9 mouse cellular contexts compared by ENCODE assay signal in genomic region chr19:10395174-10395573, GRCm38 (mm10). TPM values are rescaled to one million over a fixed set of nuclear protein-coding genes. Genes with fewer than 3 reads are reported as not detected.
DNase-seq lines count a peak whose midpoint lies in the region; ATAC-seq lines count a peak whose summit lies in the region.
"Had no signal": no experiment of that assay in that cellular context is flagged by ENCODE, and none has a peak within 500 bp of the region (broad histone marks: within the 10 kb centered on the region; RNA-seq: fewer than 3 reads in every experiment).

No protein-coding gene starts in this region.

- no peaks in the 10 kb centered on the region for H3K36me3 ChIP-seq in intestine, embryonic 15.5 days
- H3K36me3 ChIP-seq in intestine, embryonic 16.5 days (ENCODE audit: control insufficient read depth, insufficient read depth, low read length) = no peaks in the 10 kb centered on the region
- no peaks in the 10 kb centered on the region for H3K36me3 ChIP-seq in forebrain, embryonic 12.5 days (replicated peaks)
- H3K36me3 ChIP-seq in midbrain, embryonic 12.5 days = no peaks in the 10 kb centered on the region
- no peaks in the 10 kb centered on the region for H3K36me3 ChIP-seq in heart, embryonic 11.5 days (ENCODE audit: control insufficient read depth, insufficient read depth, low read length)
- H3K36me3 ChIP-seq: embryonic facial prominence, embryonic 15.5 days had no signal

- no peak overlapping the region for H3K9ac ChIP-seq in intestine, embryonic 15.5 days
- no peak overlapping the region for H3K9ac ChIP-seq in intestine, embryonic 16.5 days (ENCODE audit: low read depth, low read length)
- no peak overlapping the region for H3K9ac ChIP-seq in forebrain, embryonic 12.5 days
- no peak overlapping the region for H3K9ac ChIP-seq in midbrain, embryonic 12.5 days (replicated peaks)
- H3K9ac ChIP-seq in heart, embryonic 11.5 days (ENCODE audit: low read depth, low read length) = no peak overlapping the region
- H3K9ac ChIP-seq: embryonic facial prominence, embryonic 15.5 days had no signal

- H3K27me3 ChIP-seq in intestine, embryonic 15.5 days (replicated peaks) = peaks cover 9% of the 10 kb centered on the region
- peaks cover 9% of the 10 kb centered on the region for H3K27me3 ChIP-seq in intestine, embryonic 16.5 days (replicated peaks; ENCODE audit: control insufficient read depth, insufficient read depth, low read length)
- peaks cover 21% of the 10 kb centered on the region for H3K27me3 ChIP-seq in forebrain, embryonic 12.5 days
- peaks cover 13% of the 10 kb centered on the region for H3K27me3 ChIP-seq in midbrain, embryonic 12.5 days
- H3K27me3 ChIP-seq in heart, embryonic 11.5 days (ENCODE audit: control insufficient read depth, insufficient read depth, low read length) = peaks cover 28% of the 10 kb centered on the region

- peaks cover 1% of the 10 kb centered on the region; the same call in 1 of the 2 replicates for H3K4me1 ChIP-seq in intestine, embryonic 15.5 days (replicated peaks)
- H3K4me1 ChIP-seq in intestine, embryonic 16.5 days (ENCODE audit: control insufficient read depth, insufficient read depth, low read length) = no peaks in the 10 kb centered on the region; the same call in 1 of the 2 replicates
- peaks cover 48% of the 10 kb centered on the region for H3K4me1 ChIP-seq in forebrain, embryonic 12.5 days
- peaks cover 44% of the 10 kb centered on the region for H3K4me1 ChIP-seq in midbrain, embryonic 12.5 days
- peaks cover 8% of the 10 kb centered on the region; the same call in 1 of the 2 replicates for H3K4me1 ChIP-seq in heart, embryonic 11.5 days (ENCODE audit: control insufficient read depth, insufficient read depth, low read length)

- no peak overlapping the region for H3K4me2 ChIP-seq in intestine, embryonic 15.5 days (replicated peaks)
- H3K4me2 ChIP-seq in intestine, embryonic 16.5 days (ENCODE audit: low read depth, low read length) = no peak overlapping the region
- no peak overlapping the region for H3K4me2 ChIP-seq in forebrain, embryonic 12.5 days
- no peak overlapping the region for H3K4me2 ChIP-seq in midbrain, embryonic 12.5 days (replicated peaks)
- no peak overlapping the region for H3K4me2 ChIP-seq in heart, embryonic 11.5 days
- H3K4me2 ChIP-seq: embryonic facial prominence, embryonic 15.5 days had no signal

- no peak overlapping the region for H3K27ac ChIP-seq in intestine, embryonic 15.5 days
- H3K27ac ChIP-seq in intestine, embryonic 16.5 days (ENCODE audit: low read length) = no peak overlapping the region
- peak overlapping the region; percentile 86 for H3K27ac ChIP-seq in forebrain, embryonic 12.5 days
- peak overlapping the region; percentile 72 for H3K27ac ChIP-seq in midbrain, embryonic 12.5 days (replicated peaks)
- H3K27ac ChIP-seq in heart, embryonic 11.5 days (ENCODE audit: low read depth, low read length) = no peak overlapping the region
- H3K27ac ChIP-seq: embryonic facial prominence, embryonic 15.5 days had no signal

- H3K4me3 ChIP-seq in intestine, embryonic 15.5 days (replicated peaks) = no peak overlapping the region
- H3K4me3 ChIP-seq in intestine, embryonic 16.5 days (ENCODE audit: low read length) = no peak overlapping the region
- H3K4me3 ChIP-seq in forebrain, embryonic 12.5 days (replicated peaks) = no peak overlapping the region
- H3K4me3 ChIP-seq in midbrain, embryonic 12.5 days = no peak overlapping the region
- H3K4me3 ChIP-seq in heart, embryonic 11.5 days (ENCODE audit: low read depth, low read length) = no peak overlapping the region
- H3K4me3 ChIP-seq: embryonic facial prominence, embryonic 15.5 days had no signal

- WGBS in intestine, embryonic 15.5 days = 41% methylated on average over 8 of the region's 8 CpGs
- 30% methylated on average over 8 of the region's 8 CpGs for WGBS in intestine, embryonic 16.5 days
- 14% methylated on average over 8 of the region's 8 CpGs for WGBS in forebrain, embryonic 12.5 days
- WGBS in midbrain, embryonic 12.5 days = 11% methylated on average over 8 of the region's 8 CpGs
- whole genome bisulfite sequencing in heart, embryonic 11.5 days (ENCODE audit: insufficient replicate concordance) = 32% methylated on average over 8 of the region's 8 CpGs

- ATAC-seq in intestine, embryonic 15.5 days = peak; percentile 54; the same call in 1 of the 2 replicates
- ATAC-seq in intestine, embryonic 16.5 days = no peak
- ATAC-seq in forebrain, embryonic 12.5 days (ENCODE audit: low FRiP score) = peak; percentile 75
- ATAC-seq in midbrain, embryonic 12.5 days (ENCODE audit: low FRiP score, low read depth) = peak; percentile 80
- no peak for ATAC-seq in heart, embryonic 11.5 days (replicated peaks; ENCODE audit: insufficient number of reproducible peaks, low FRiP score, low TSS enrichment)

- DNase-seq in Muller cell, postnatal 12 days (ENCODE audit: inconsistent ontology term) = peak; percentile 12
- no peak for DNase-seq in urinary bladder, adult 18-20 months (ENCODE audit: low spot score in 2 of 2)
- no peak for DNase-seq in urinary bladder, postnatal 25 days (ENCODE audit: low spot score)

- no peaks in the 10 kb centered on the region for H3K9me3 ChIP-seq in intestine, embryonic 15.5 days
- H3K9me3 ChIP-seq in intestine, embryonic 16.5 days (ENCODE audit: control insufficient read depth, low read length) = no peaks in the 10 kb centered on the region
- no peaks in the 10 kb centered on the region for H3K9me3 ChIP-seq in forebrain, embryonic 12.5 days
- H3K9me3 ChIP-seq in midbrain, embryonic 12.5 days = no peaks in the 10 kb centered on the region
- no peaks in the 10 kb centered on the region for H3K9me3 ChIP-seq in heart, embryonic 11.5 days (replicated peaks; ENCODE audit: control insufficient read depth, low read length)
- H3K9me3 ChIP-seq: embryonic facial prominence, embryonic 15.5 days had no signal

RNA-seq across cellular contexts. Expression of gene Syt7, which starts 6.3 kb away (rescaled TPM):
- polyA plus RNA-seq in intestine, embryonic 15.5 days (2015; fragmentation: Nextera tagmentation; extraction: Ambion mirVana) = 1.7 and 3.1 TPM in 2 replicates
- polyA plus RNA-seq in intestine, embryonic 16.5 days (2015; fragmentation: Nextera tagmentation; extraction: Ambion mirVana) = 0.94 and 1.3 TPM in 2 replicates
- polyA plus RNA-seq in forebrain, embryonic 12.5 days (2016; fragmentation: Nextera tagmentation; extraction: Ambion mirVana) = 2.7 and 5.5 TPM in 2 replicates
- polyA plus RNA-seq in midbrain, embryonic 12.5 days (2016; fragmentation: Nextera tagmentation; extraction: Ambion mirVana) = 3.9 and 4.4 TPM in 2 replicates
- polyA plus RNA-seq in heart, embryonic 11.5 days (2014; fragmentation: Nextera tagmentation; extraction: Ambion mirVana) = 1.2 and 2.0 TPM in 2 replicates

Comparison
In these comparisons a context has a peak if more than half of its experiments do, and no peak if none do; other contexts are left out.
1. ATAC-seq: peak in intestine, embryonic 15.5 days (single experiment), forebrain, embryonic 12.5 days (single experiment) and midbrain, embryonic 12.5 days (single experiment); none in intestine, embryonic 16.5 days (single experiment) and heart, embryonic 11.5 days (single experiment).
2. H3K27ac ChIP-seq: peak in forebrain, embryonic 12.5 days (single experiment) and midbrain, embryonic 12.5 days (single experiment); none in intestine, embryonic 15.5 days (single experiment), intestine, embryonic 16.5 days (single experiment) and heart, embryonic 11.5 days (single experiment).